Mouse (Mus musculus): Measurements from ENCODE around the gene Dirc2. TPM values are rescaled to one million over a fixed set of nuclear protein-coding genes. Genes with fewer than 3 reads are reported as not detected.

Dirc2 gene
- polyA plus RNA-seq (2014; fragmentation: Nextera tagmentation; extraction: Ambion mirVana), result 11.3 and 12.0 TPM in 2 replicates

- ATAC-seq (replicated peaks; ENCODE audit: insufficient number of reproducible peaks, low FRiP score, low TSS enrichment), result peak; percentile 82
- WGBS (ENCODE audit: insufficient replicate concordance), result under 1% methylated on average over 50 of the region's 78 CpGs
- no peaks in the 10 kb centered on the region for H3K27me3 ChIP-seq (ENCODE audit: control insufficient read depth, insufficient read depth, low read length)
- H3K27ac ChIP-seq (ENCODE audit: low read depth, low read length), result peak within 1 kb of the TSS; percentile 36
- H3K4me1 ChIP-seq (ENCODE audit: control insufficient read depth, insufficient read depth, low read length), result peaks cover 8% of the 10 kb centered on the region
- peak within 1 kb of the TSS; percentile 70 for H3K4me3 ChIP-seq (ENCODE audit: low read depth, low read length)
- H3K9ac ChIP-seq (ENCODE audit: low read depth, low read length), result peak within 1 kb of the TSS; percentile 88
- H3K9me3 ChIP-seq (replicated peaks; ENCODE audit: control insufficient read depth, low read length), result no peaks in the 10 kb centered on the region
- peak within 1 kb of the TSS; percentile 94 for H3K4me2 ChIP-seq
- no peaks in the 10 kb centered on the region for H3K36me3 ChIP-seq (ENCODE audit: control insufficient read depth, insufficient read depth, low read length)
These were observed at the start of gene Dirc2 for GRCm38 (mm10) chr16:35768785-35769642. Gene Dirc2 (minus strand): TSS chr16:35769356.

DNA sequence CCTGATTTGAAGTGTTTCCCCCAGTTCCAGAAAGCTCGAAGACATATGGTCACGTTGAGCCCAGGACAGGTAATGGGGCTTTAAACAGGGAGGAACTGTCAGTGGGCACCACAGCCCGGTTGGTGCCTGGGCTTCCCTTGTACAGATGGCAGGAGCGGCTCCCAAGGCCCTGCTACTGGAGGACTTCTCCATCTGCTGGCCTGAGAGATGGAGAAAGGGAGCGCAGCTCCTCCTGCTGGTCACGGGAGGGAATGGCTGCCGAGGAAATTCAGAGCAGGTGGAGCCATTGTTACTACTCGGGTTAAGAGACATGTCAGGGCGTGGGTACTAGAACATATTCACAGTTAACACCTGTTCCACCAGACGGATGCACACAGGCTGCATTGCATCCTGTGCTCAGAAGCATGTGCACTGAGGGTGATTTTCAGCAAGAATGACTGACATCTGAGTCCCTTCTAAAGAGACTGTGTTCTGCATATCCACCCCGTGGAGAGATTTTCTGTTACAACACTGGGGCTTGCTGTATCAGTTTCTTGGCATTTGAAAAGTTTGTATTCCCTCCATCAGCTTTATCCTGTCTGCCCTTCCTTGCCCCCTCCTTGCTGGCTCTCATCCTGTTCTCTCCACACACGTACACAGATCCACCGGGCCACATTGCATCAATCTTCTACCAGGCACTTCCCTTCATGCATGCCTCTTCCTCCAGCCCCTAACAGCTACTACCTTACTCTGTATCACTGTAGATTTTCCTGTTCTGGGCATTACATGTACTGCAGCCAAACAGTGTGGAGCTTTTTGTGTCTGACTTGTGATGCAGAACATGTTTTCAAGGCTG, 48.3 kb upstream of the Dirc2 start:
- H3K9ac ChIP-seq (ENCODE audit: low read depth, low read length), result no peak overlapping the region
- no peaks in the 10 kb centered on the region for H3K36me3 ChIP-seq (ENCODE audit: control insufficient read depth, insufficient read depth, low read length)
- no peaks in the 10 kb centered on the region for H3K4me1 ChIP-seq (ENCODE audit: control insufficient read depth, insufficient read depth, low read length)
- no peak overlapping the region for H3K27ac ChIP-seq (ENCODE audit: low read depth, low read length)
- H3K4me2 ChIP-seq, result no peak overlapping the region
- no peaks in the 10 kb centered on the region for H3K9me3 ChIP-seq (replicated peaks; ENCODE audit: control insufficient read depth, low read length)
- WGBS (ENCODE audit: insufficient replicate concordance), result 40% methylated on average over 13 of the region's 13 CpGs
- no peaks in the 10 kb centered on the region for H3K27me3 ChIP-seq (ENCODE audit: control insufficient read depth, insufficient read depth, low read length)
- no peak; the same call in 1 of the 2 replicates for ATAC-seq (replicated peaks; ENCODE audit: insufficient number of reproducible peaks, low FRiP score, low TSS enrichment)
- no peak overlapping the region for H3K4me3 ChIP-seq (ENCODE audit: low read depth, low read length)

DNA sequence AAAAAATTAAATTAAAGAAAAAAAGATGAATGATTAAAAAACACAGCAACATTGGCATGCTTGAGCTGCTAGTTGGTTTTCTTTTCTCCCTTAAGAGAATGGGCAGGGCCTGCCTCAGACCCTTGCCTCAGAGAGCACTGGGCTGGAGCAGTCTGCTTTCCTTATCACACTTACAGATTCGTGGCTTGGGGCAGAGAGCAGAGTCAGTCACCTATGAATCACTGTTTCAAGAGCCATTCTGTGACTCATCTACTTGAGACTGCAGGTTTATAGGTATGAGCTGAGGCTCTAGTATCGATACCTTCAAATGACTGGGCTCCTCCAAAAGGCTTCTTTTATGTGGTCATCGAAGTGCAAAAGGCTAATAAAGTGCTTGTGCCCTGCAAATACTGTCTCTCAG, 44.0 kb upstream of the Dirc2 start:
- no peak overlapping the region for H3K4me2 ChIP-seq
- H3K27ac ChIP-seq (ENCODE audit: low read depth, low read length), result no peak overlapping the region
- H3K36me3 ChIP-seq (ENCODE audit: control insufficient read depth, insufficient read depth, low read length), result no peaks in the 10 kb centered on the region
- H3K9ac ChIP-seq (ENCODE audit: low read depth, low read length), result no peak overlapping the region
- no peaks in the 10 kb centered on the region for H3K9me3 ChIP-seq (replicated peaks; ENCODE audit: control insufficient read depth, low read length)
- no peak for ATAC-seq (replicated peaks; ENCODE audit: insufficient number of reproducible peaks, low FRiP score, low TSS enrichment)
- no peak overlapping the region for H3K4me3 ChIP-seq (ENCODE audit: low read depth, low read length)
- H3K4me1 ChIP-seq (ENCODE audit: control insufficient read depth, insufficient read depth, low read length), result no peaks in the 10 kb centered on the region
- no peaks in the 10 kb centered on the region for H3K27me3 ChIP-seq (ENCODE audit: control insufficient read depth, insufficient read depth, low read length)
- 65% methylated on average over 3 of the region's 3 CpGs for WGBS (ENCODE audit: insufficient replicate concordance)

- no peaks in the 10 kb centered on the region for H3K9me3 ChIP-seq (replicated peaks; ENCODE audit: control insufficient read depth, low read length)
- WGBS (ENCODE audit: insufficient replicate concordance), result 94% methylated on average over 2 of the region's 2 CpGs
- H3K9ac ChIP-seq (ENCODE audit: low read depth, low read length), result no peak overlapping the region
- no peaks in the 10 kb centered on the region for H3K4me1 ChIP-seq (ENCODE audit: control insufficient read depth, insufficient read depth, low read length)
- no peaks in the 10 kb centered on the region for H3K27me3 ChIP-seq (ENCODE audit: control insufficient read depth, insufficient read depth, low read length)
- no peak overlapping the region for H3K4me2 ChIP-seq
- no peak overlapping the region for H3K27ac ChIP-seq (ENCODE audit: low read depth, low read length)
- H3K36me3 ChIP-seq (ENCODE audit: control insufficient read depth, insufficient read depth, low read length), result no peaks in the 10 kb centered on the region
- no peak for ATAC-seq (replicated peaks; ENCODE audit: insufficient number of reproducible peaks, low FRiP score, low TSS enrichment)
- no peak overlapping the region for H3K4me3 ChIP-seq (ENCODE audit: low read depth, low read length)
These were observed 39.7 kb upstream of the Dirc2 start for GRCm38 (mm10) chr16:35808838-35809237.

- no peaks in the 10 kb centered on the region; the same call in 1 of the 2 replicates for H3K36me3 ChIP-seq (ENCODE audit: control insufficient read depth, insufficient read depth, low read length)
- H3K27ac ChIP-seq (ENCODE audit: low read depth, low read length), result no peak overlapping the region
- no peak overlapping the region for H3K4me3 ChIP-seq (ENCODE audit: low read depth, low read length)
- no peak for ATAC-seq (replicated peaks; ENCODE audit: insufficient number of reproducible peaks, low FRiP score, low TSS enrichment)
- H3K4me2 ChIP-seq, result no peak overlapping the region
- H3K9me3 ChIP-seq (replicated peaks; ENCODE audit: control insufficient read depth, low read length), result no peaks in the 10 kb centered on the region
- H3K4me1 ChIP-seq (ENCODE audit: control insufficient read depth, insufficient read depth, low read length), result no peaks in the 10 kb centered on the region
- no peak overlapping the region for H3K9ac ChIP-seq (ENCODE audit: low read depth, low read length)
- no peaks in the 10 kb centered on the region for H3K27me3 ChIP-seq (ENCODE audit: control insufficient read depth, insufficient read depth, low read length)
- WGBS (ENCODE audit: insufficient replicate concordance), result 86% methylated on average over 4 of the region's 4 CpGs
These were observed 38.5 kb upstream of the Dirc2 start for GRCm38 (mm10) chr16:35807663-35807992.

DNA sequence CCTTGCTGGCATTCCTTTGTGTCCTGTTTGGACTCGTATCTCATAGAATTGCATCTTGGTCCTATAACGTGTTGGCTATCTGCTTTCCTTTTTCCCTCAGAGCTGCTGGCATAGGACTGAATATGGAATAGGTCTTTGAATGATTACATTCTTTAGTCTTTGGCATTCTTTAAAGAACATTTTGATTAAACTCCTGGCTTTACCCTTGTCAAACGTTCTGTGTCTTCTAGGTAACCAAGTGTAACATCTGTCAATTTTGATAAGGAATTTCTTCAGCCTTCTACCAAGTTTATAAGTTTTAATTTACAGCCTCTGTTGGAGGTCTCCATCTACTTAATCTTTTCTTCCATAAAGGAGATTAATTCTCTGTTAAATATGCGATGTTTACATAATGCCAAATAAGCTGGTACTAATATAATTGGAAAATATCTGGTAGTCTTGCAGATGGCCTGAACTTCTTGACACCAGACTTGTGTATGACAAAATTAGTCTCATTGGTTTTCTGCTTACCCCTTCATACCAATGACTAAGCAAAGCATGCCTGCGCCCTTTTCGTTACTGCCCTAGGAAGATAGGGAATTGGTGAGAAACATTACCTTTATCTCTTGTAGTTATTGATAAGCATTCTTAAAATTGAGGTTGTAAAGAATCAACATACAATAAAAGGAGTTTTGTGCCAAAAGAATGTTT, 38.0 kb upstream of the Dirc2 start:
- peak overlapping the region; percentile 1; the same call in 1 of the 2 replicates for H3K27ac ChIP-seq (ENCODE audit: low read depth, low read length)
- no peak for ATAC-seq (replicated peaks; ENCODE audit: insufficient number of reproducible peaks, low FRiP score, low TSS enrichment)
- WGBS (ENCODE audit: insufficient replicate concordance), result 76% methylated on average over 6 of the region's 6 CpGs
- no peak overlapping the region for H3K9ac ChIP-seq (ENCODE audit: low read depth, low read length)
- H3K4me2 ChIP-seq, result no peak overlapping the region
- no peaks in the 10 kb centered on the region; the same call in 1 of the 2 replicates for H3K36me3 ChIP-seq (ENCODE audit: control insufficient read depth, insufficient read depth, low read length)
- no peaks in the 10 kb centered on the region for H3K27me3 ChIP-seq (ENCODE audit: control insufficient read depth, insufficient read depth, low read length)
- H3K9me3 ChIP-seq (replicated peaks; ENCODE audit: control insufficient read depth, low read length), result no peaks in the 10 kb centered on the region
- no peak overlapping the region for H3K4me3 ChIP-seq (ENCODE audit: low read depth, low read length)
- H3K4me1 ChIP-seq (ENCODE audit: control insufficient read depth, insufficient read depth, low read length), result no peaks in the 10 kb centered on the region; the same call in 1 of the 2 replicates

DNA sequence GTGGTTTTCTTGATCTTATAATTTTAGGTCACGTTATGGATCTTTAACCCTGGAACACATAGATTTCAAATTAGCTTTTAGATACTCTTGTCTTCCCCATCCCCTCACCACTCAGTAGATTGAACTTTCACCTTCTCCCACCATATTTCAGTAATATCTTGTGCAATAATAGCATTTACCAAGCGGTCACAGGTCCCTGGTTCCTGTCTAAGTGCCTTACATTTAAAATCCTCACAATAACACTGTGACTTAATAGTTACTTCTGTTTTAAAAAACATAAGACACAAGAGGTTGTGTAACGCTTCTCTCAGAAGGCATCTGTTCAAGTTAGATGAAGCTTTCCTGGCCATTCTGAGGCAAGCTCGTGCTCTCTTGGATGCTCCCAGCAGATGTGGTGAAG, 34.6 kb upstream of the Dirc2 start:
- Histone ChIP-seq H3K9ac (ENCODE audit: low read depth, low read length) (no peak overlapping the region), H3K9me3 (replicated peaks; ENCODE audit: control insufficient read depth, low read length) (no peaks in the 10 kb centered on the region; the same call in 1 of the 2 replicates), H3K4me2 (no peak overlapping the region), H3K4me1 (ENCODE audit: control insufficient read depth, insufficient read depth, low read length) (no peaks in the 10 kb centered on the region; the same call in 1 of the 2 replicates), H3K36me3 (ENCODE audit: control insufficient read depth, insufficient read depth, low read length) (peaks cover 9% of the 10 kb centered on the region), H3K27ac (ENCODE audit: low read depth, low read length) (no peak overlapping the region), H3K4me3 (ENCODE audit: low read depth, low read length) (no peak overlapping the region), H3K27me3 (ENCODE audit: control insufficient read depth, insufficient read depth, low read length) (no peaks in the 10 kb centered on the region)
- 84% methylated on average over 4 of the region's 4 CpGs for WGBS (ENCODE audit: insufficient replicate concordance)
- no peak for ATAC-seq (replicated peaks; ENCODE audit: insufficient number of reproducible peaks, low FRiP score, low TSS enrichment)

DNA sequence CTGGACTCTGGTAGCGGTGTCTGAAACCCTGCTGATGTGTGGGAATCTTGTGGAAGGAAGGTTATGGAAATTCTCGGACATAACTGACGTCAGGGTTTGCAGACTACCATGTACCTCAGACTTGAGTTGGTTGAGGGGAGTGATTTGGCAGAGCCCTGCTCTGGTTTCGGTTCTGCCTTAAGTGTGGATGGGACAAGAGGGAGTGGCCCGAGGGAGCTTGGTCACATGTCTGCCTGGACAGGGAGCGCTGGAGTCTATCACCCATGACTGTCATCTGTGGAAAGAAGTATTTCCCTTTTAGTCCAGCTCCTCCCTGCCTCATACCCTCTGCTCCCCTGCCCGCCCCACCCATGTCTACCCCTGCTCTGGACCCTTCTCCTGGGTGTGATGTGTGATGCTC, 33.0 kb upstream of the Dirc2 start:
- Histone ChIP-seq H3K27ac (ENCODE audit: low read depth, low read length) (no peak overlapping the region), H3K9ac (ENCODE audit: low read depth, low read length) (no peak overlapping the region), H3K4me3 (ENCODE audit: low read depth, low read length) (no peak overlapping the region), H3K27me3 (ENCODE audit: control insufficient read depth, insufficient read depth, low read length) (no peaks in the 10 kb centered on the region), H3K4me2 (no peak overlapping the region), H3K9me3 (replicated peaks; ENCODE audit: control insufficient read depth, low read length) (no peaks in the 10 kb centered on the region; the same call in 1 of the 2 replicates), H3K4me1 (ENCODE audit: control insufficient read depth, insufficient read depth, low read length) (no peaks in the 10 kb centered on the region; the same call in 1 of the 2 replicates), H3K36me3 (ENCODE audit: control insufficient read depth, insufficient read depth, low read length) (peaks cover 9% of the 10 kb centered on the region)
- 69% methylated on average over 7 of the region's 7 CpGs for WGBS (ENCODE audit: insufficient replicate concordance)
- no peak for ATAC-seq (replicated peaks; ENCODE audit: insufficient number of reproducible peaks, low FRiP score, low TSS enrichment)

Measured in heart, embryonic 11.5 days (tissue).